Mouse (Mus musculus) inflammation-experienced regulatory T-cells (primary cell): Measurements from ENCODE around the gene Tmem223. TPM values are rescaled to one million over a fixed set of nuclear protein-coding genes. Genes with fewer than 3 reads are reported as not detected.

ENCODE experiments used
- polyA plus RNA-seq, 2 experiments: library from polyadenylated mRNA; unstranded; fragments of 100-300 nt; shearing (Covaris generic); gene quantifications; one replicate each; pipeline ENCODE4 v1.2.1; 2017

The Tmem223 gene
- 10 to 100 TPM; 88.2 to 88.6 TPM for polyA plus RNA-seq

GRCm38 (mm10) chr19:8770567-8771270 lies at the start of gene Tmem223:
Tmem223 (plus strand) TSS chr19:8770996.

GRCm38 (mm10) chr19:8722907-8723573 lies 47.8 kb upstream of the Tmem223 start, which contains the start of gene Slc3a2:
Slc3a2 (minus strand) TSS chr19:8723369.

DNA sequence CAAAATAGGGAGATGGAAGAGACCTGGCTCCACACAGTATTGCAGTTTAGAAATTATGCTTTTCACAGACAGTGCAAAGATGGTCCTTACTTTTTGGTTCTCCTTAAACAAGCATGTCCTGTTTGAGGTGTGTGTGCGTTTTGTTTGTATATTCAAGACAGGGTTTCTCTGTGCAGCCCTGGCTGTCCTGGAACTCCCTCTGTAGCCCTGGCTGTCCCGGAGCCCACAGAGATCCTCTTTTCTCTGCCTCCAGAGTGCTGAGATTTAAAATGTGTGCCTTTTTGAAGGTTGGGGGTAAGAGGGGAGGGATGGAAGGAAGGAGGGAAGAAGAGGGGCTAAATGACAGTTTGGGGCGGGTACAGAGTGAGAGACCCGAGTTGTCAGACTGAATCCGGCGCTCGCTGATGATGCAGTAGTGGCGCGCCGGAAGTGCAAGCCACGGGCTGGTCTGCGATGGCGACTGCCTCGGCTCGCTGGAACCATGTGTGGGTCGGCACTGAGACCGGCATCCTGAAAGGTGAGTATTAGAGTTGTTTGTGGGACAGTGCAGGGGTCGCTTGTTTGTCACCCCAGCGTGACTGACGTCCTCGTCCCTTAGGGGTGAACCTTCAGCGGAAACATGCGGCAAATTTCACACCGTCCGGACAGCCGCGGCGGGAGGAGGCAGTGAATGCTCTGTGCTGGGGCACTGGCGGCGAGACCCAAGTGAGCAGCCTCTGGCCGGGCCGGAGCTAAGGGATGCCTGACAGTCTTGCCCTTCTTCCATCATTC lies 35.2 kb upstream of the Tmem223 start, which contains the start of gene Wdr74:
Gene Wdr74, plus strand, starts transcription at position 439 of the 771 bp plus-strand sequence.

GRCm38 (mm10) chr19:8740603-8741002 lies 30.2 kb upstream of the Tmem223 start, which contains the start of gene 1700092M07Rik:
1700092M07Rik (plus strand) TSS chr19:8740718.

GRCm38 (mm10) chr19:8741243-8741869 lies 29.4 kb upstream of the Tmem223 start, which contains the start of gene Stx5a:
Stx5a (plus strand) TSS chr19:8741413.

GRCm38 (mm10) chr19:8756635-8757387 lies 14.0 kb upstream of the Tmem223 start, which contains the start of gene Nxf1:
Nxf1 (plus strand) TSS chr19:8757073.

GRCm38 (mm10) chr19:8774086-8774835 lies 3.5 kb downstream of the Tmem223 start, which contains the start of gene Tmem179b:
Tmem179b (minus strand) TSS chr19:8774467.

GRCm38 (mm10) chr19:8786008-8786781 lies 15.4 kb downstream of the Tmem223 start, which contains the start of gene Taf6l:
Taf6l (minus strand) TSS chr19:8786417.

DNA sequence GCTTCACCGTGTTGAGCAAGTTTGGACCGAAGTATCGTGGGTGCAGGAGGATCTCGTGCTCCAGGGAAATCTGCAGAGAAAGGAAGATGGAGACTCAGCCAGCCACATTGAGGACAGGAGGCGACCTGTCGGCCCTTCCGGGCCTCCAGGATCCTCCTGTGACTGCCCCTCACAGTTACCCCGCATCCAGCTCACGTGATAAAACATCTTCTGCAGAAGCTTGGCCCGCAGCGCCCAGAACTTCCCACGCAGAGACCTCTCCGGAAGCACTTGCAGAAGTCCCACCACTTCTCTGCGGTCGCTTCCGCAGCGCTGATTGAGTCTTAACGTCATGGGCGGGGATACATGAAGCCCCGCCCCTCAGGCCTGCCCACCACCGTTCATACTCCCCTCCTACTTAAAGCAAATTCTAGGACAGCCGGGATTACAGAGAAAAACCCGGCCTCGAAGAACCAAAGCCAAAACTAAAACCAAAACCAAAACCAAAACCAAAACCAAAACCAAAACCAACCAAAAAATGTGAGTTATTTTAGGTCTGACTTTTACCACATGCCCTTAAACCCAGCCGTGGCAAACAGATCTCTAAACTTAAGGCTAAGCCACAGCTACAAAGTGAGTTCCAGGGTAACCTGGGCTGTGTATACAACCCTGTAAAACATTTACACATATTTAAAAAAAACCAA lies 27.6 kb downstream of the Tmem223 start, which contains the start of gene Polr2g:
Gene Polr2g, minus strand, starts transcription at position 314 of the 683 bp plus-strand sequence.

GRCm38 (mm10) chr19:8802130-8802821 lies 31.5 kb downstream of the Tmem223 start, which contains the start of gene Zbtb3:
Zbtb3 (plus strand) TSS chr19:8802555.

GRCm38 (mm10) chr19:8818801-8819595 lies 48.2 kb downstream of the Tmem223 start, which contains the start of gene Ttc9c:
Ttc9c (minus strand) TSS chr19:8819333.

GRCm38 (mm10) chr19:8819596-8820423 lies 49.0 kb downstream of the Tmem223 start, which contains the start of gene Hnrnpul2:
Hnrnpul2 (plus strand) TSS chr19:8820010.

